ENCODE assay signal across 8 mouse cellular contexts in the genomic region with DNA sequence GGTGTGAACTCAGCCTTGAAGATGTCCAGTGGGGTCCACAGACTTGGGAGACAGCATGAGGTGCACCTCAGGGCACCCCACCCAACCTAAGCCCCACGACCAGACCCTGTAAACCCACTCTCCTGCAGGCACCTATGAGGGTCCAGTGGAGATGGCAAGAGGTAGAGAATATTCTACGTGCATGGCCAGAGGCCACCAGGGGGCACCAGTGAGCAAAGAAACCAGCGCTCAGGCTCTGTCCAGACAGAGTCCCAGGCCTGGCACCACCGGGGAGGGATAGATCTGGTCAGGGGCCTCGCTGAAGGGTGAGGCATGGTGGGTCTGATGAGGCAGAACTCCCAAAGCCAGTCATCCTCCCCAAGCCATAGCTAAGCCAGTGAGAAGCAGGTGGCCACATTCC. TPM values are rescaled to one million over a fixed set of nuclear protein-coding genes. Genes with fewer than 3 reads are reported as not detected.
DNase-seq lines count a peak whose midpoint lies in the region; ATAC-seq and TF ChIP-seq lines count a peak whose summit lies in the region.

No protein-coding gene starts in this region.

- no peak overlapping the region for H3K27ac ChIP-seq in intestine, embryonic 16.5 days (ENCODE audit: low read length)
- no peak overlapping the region for H3K27ac ChIP-seq in limb, embryonic 15.5 days
- no peak overlapping the region for H3K27ac ChIP-seq in midbrain, postnatal 0 days (ENCODE audit: low read depth, low read length)

- no peak overlapping the region for H3K4me3 ChIP-seq in intestine, embryonic 16.5 days (ENCODE audit: low read length)
- H3K4me3 ChIP-seq in limb, embryonic 15.5 days: no peak overlapping the region
- no peak overlapping the region for H3K4me3 ChIP-seq in midbrain, postnatal 0 days (ENCODE audit: low read depth, low read length)

- H3K4me2 ChIP-seq in intestine, embryonic 16.5 days (ENCODE audit: low read depth, low read length): no peak overlapping the region
- no peak overlapping the region for H3K4me2 ChIP-seq in limb, embryonic 15.5 days
- no peak overlapping the region for H3K4me2 ChIP-seq in midbrain, postnatal 0 days (ENCODE audit: low read depth, low read length, poor library complexity, severe bottlenecking)

- H3K36me3 ChIP-seq in intestine, embryonic 16.5 days (ENCODE audit: control insufficient read depth, insufficient read depth, low read length): peaks cover 9% of the 10 kb centered on the region
- H3K36me3 ChIP-seq in limb, embryonic 15.5 days: peaks cover 42% of the 10 kb centered on the region
- peaks cover 38% of the 10 kb centered on the region for H3K36me3 ChIP-seq in midbrain, postnatal 0 days (ENCODE audit: insufficient read depth, low read length)

- peaks cover 2% of the 10 kb centered on the region; the same call in 1 of the 2 replicates for H3K4me1 ChIP-seq in intestine, embryonic 16.5 days (ENCODE audit: control insufficient read depth, insufficient read depth, low read length)
- peaks cover 25% of the 10 kb centered on the region for H3K4me1 ChIP-seq in limb, embryonic 15.5 days
- no peaks in the 10 kb centered on the region; the same call in 1 of the 2 replicates for H3K4me1 ChIP-seq in midbrain, postnatal 0 days (ENCODE audit: insufficient read depth, low read length)

- no peak overlapping the region for H3K9ac ChIP-seq in intestine, embryonic 16.5 days (ENCODE audit: low read depth, low read length)
- H3K9ac ChIP-seq in limb, embryonic 15.5 days: no peak overlapping the region
- H3K9ac ChIP-seq in midbrain, postnatal 0 days (replicated peaks; ENCODE audit: low read length, poor library complexity, severe bottlenecking): no peak overlapping the region

- DNase-seq in layer of hippocampus, adult 11-12 months (ENCODE audit: low spot score): peak; percentile 78
- no peak for DNase-seq in layer of hippocampus, adult 9-11 months
- peak; percentile 84 to 92 for DNase-seq in cerebellum, postnatal 4 days (ENCODE audit: low spot score in 2 of 2)
- peak; percentile 45 to 57 for DNase-seq in gastrocnemius, adult 8-10 months (ENCODE audit: low spot score in 2 of 2)
- peak; percentile 77 for DNase-seq in midbrain, postnatal 0 days (ENCODE audit: low spot score)
- peak; percentile 70 to 93 for DNase-seq in spleen, postnatal 4 days (ENCODE audit: low spot score in 2 of 2)

- TF ChIP-seq CTCF in midbrain, postnatal 0 days (IDR thresholded peaks at IDR 0.05): peak; percentile 92

- ATAC-seq in intestine, embryonic 16.5 days: peak; percentile 51; the same call in 1 of the 2 replicates
- peak; percentile 41 for ATAC-seq in limb, embryonic 15.5 days (ENCODE audit: insufficient number of reproducible peaks, low FRiP score, low TSS enrichment, low read depth)
- ATAC-seq in midbrain, postnatal 0 days (ENCODE audit: low FRiP score): peak; percentile 41; the same call in 1 of the 2 replicates

- 7% methylated on average over 5 of the region's 5 CpGs for WGBS in intestine, embryonic 16.5 days
- 8% methylated on average over 5 of the region's 5 CpGs for WGBS in limb, embryonic 15.5 days
- 5% methylated on average over 5 of the region's 5 CpGs for WGBS in midbrain, postnatal 0 days

- no peaks in the 10 kb centered on the region for H3K9me3 ChIP-seq in intestine, embryonic 16.5 days (ENCODE audit: control insufficient read depth, low read length)
- no peaks in the 10 kb centered on the region for H3K9me3 ChIP-seq in limb, embryonic 15.5 days
- H3K9me3 ChIP-seq in midbrain, postnatal 0 days (ENCODE audit: low read length): no peaks in the 10 kb centered on the region

- no peaks in the 10 kb centered on the region for H3K27me3 ChIP-seq in intestine, embryonic 16.5 days (replicated peaks; ENCODE audit: control insufficient read depth, insufficient read depth, low read length)
- no peaks in the 10 kb centered on the region for H3K27me3 ChIP-seq in limb, embryonic 15.5 days
- no peaks in the 10 kb centered on the region for H3K27me3 ChIP-seq in midbrain, postnatal 0 days (ENCODE audit: insufficient read depth, low read length)

RNA-seq across cellular contexts. Expression of gene Ccnk, which starts 27.3 kb away (rescaled TPM):
- 100 to 1,000 TPM; 133 to 150 (median 139) TPM for total RNA-seq in gastrocnemius, adult 8-10 months (2022)
- 1.9 and 2.2 TPM in 2 replicates for polyA plus RNA-seq in intestine, embryonic 16.5 days (2015; fragmentation: Nextera tagmentation; extraction: Ambion mirVana)
- 2.4 and 3.4 TPM in 2 replicates for polyA plus RNA-seq in limb, embryonic 15.5 days (2015; fragmentation: Nextera tagmentation; extraction: Ambion mirVana)
- 12.1 and 27.6 TPM in 2 replicates for total RNA-seq in midbrain, postnatal 0 days (2014; rRNA removed)
- 2.1 and 2.2 TPM in 2 replicates for polyA plus RNA-seq in midbrain, postnatal 0 days (2015; fragmentation: Nextera tagmentation; extraction: Ambion mirVana)

RNA-seq across cellular contexts. Expression of gene Setd3, which starts 27.5 kb away (rescaled TPM):
- 100 to 1,000 TPM; 111 to 120 (median 117) TPM for total RNA-seq in gastrocnemius, adult 8-10 months (2022)
- 89.8 and 90.8 TPM in 2 replicates for polyA plus RNA-seq in intestine, embryonic 16.5 days (2015; fragmentation: Nextera tagmentation; extraction: Ambion mirVana)
- polyA plus RNA-seq in limb, embryonic 15.5 days (2015; fragmentation: Nextera tagmentation; extraction: Ambion mirVana): 87.1 and 87.2 TPM in 2 replicates
- 74.6 and 95.5 TPM in 2 replicates for total RNA-seq in midbrain, postnatal 0 days (2014; rRNA removed)
- 88.1 and 91.2 TPM in 2 replicates for polyA plus RNA-seq in midbrain, postnatal 0 days (2015; fragmentation: Nextera tagmentation; extraction: Ambion mirVana)
